Mouse (Mus musculus): ENCODE results near the gene Rnf115. TPM values are rescaled to one million over a fixed set of nuclear protein-coding genes. Genes with fewer than 3 reads are reported as not detected.

Gene Rnf115
- total RNA-seq, 1 experiment from 2014 or later, result 37.2 TPM

- no peak for DNase-seq
These were observed 49.7 kb downstream of the Rnf115 start for GRCm38 (mm10) chr3:96777120-96777519.

GRCm38 (mm10) chr3:96782236-96782635 is 54.8 kb downstream of the Rnf115 start:
- DNase-seq, result no peak

GRCm38 (mm10) chr3:96787784-96788183 is 60.3 kb downstream of the Rnf115 start:
- no peak for DNase-seq

- no peak for DNase-seq
These were observed 61.0 kb downstream of the Rnf115 start for GRCm38 (mm10) chr3:96788506-96788905.

GRCm38 (mm10) chr3:96800254-96800653 is 72.8 kb downstream of the Rnf115 start:
- no peak for DNase-seq

- DNase-seq, result no peak
These were observed 74.8 kb downstream of the Rnf115 start for GRCm38 (mm10) chr3:96802214-96802613.

- no peak for DNase-seq
These were observed 80.7 kb downstream of the Rnf115 start for GRCm38 (mm10) chr3:96808136-96808535.

GRCm38 (mm10) chr3:96808651-96809050 is 81.2 kb downstream of the Rnf115 start:
- DNase-seq, result no peak

GRCm38 (mm10) chr3:96811232-96811631 is 83.8 kb downstream of the Rnf115 start:
- DNase-seq, result no peak

- DNase-seq, result peak; percentile 87
These were observed 85.1 kb downstream of the Rnf115 start for GRCm38 (mm10) chr3:96812395-96813091.

- DNase-seq, result peak; percentile 28
These were observed 85.6 kb downstream of the Rnf115 start for GRCm38 (mm10) chr3:96813106-96813505.

GRCm38 (mm10) chr3:96813591-96814244 is 86.3 kb downstream of the Rnf115 start:
- no peak for DNase-seq

- DNase-seq, result no peak
These were observed 86.9 kb downstream of the Rnf115 start for GRCm38 (mm10) chr3:96814342-96814741.

- DNase-seq, result peak; percentile 7
These were observed 92.9 kb downstream of the Rnf115 start for GRCm38 (mm10) chr3:96820116-96820915.

- no peak for DNase-seq
These were observed 94.1 kb downstream of the Rnf115 start for GRCm38 (mm10) chr3:96821581-96821980.

- no peak for DNase-seq
These were observed 96.2 kb downstream of the Rnf115 start for GRCm38 (mm10) chr3:96823701-96824100.

- no peak for DNase-seq
These were observed 97.2 kb downstream of the Rnf115 start for GRCm38 (mm10) chr3:96824614-96825013.

GRCm38 (mm10) chr3:96825261-96825660 is 97.8 kb downstream of the Rnf115 start:
- no peak for DNase-seq

- no peak for DNase-seq
These were observed 100.9 kb downstream of the Rnf115 start for GRCm38 (mm10) chr3:96828308-96828864.

- DNase-seq, result no peak
These were observed 101.5 kb downstream of the Rnf115 start, which contains the start of the genes Pdzk1 and Cd160 for GRCm38 (mm10) chr3:96828984-96829383. Gene Pdzk1 (plus strand): TSS chr3:96829284. Gene Cd160 (minus strand): TSS chr3:96829351.

GRCm38 (mm10) chr3:96829856-96830255 is 102.4 kb downstream of the Rnf115 start:
- DNase-seq, result no peak

GRCm38 (mm10) chr3:96832930-96833329 is 105.5 kb downstream of the Rnf115 start:
- DNase-seq, result no peak

All from adrenal gland, postnatal 25 days (tissue).